Mouse (Mus musculus) gastrocnemius, adult 2 months (tissue): Measurements from ENCODE around the gene Iqck. TPM values are rescaled to one million over a fixed set of nuclear protein-coding genes. Genes with fewer than 3 reads are reported as not detected.
A peak's percentile ranks its signal among the peaks of the same experiment; 100 is the strongest.

ENCODE experiments used
- DNase-seq: peaks from one replicate; pipeline ENCODE4 v3.0.0; 2022
- H3K27ac ChIP-seq: fragments of 200-600 bp; 2 replicates; pipeline ENCODE4 v1.8.1; 2022; ENCODE audit warnings: mild to moderate bottlenecking
- H3K4me3 ChIP-seq: fragments of 200-600 bp; 2 replicates; pipeline ENCODE4 v1.8.1; 2022; ENCODE audit warnings: mild to moderate bottlenecking, moderate library complexity
- CTCF ChIP-seq: fragments of 200-600 bp; IDR thresholded peaks from 2 replicates; pipeline ENCODE4 v1.8.1; 2022; ENCODE audit warnings: antibody characterized with exemption, mild to moderate bottlenecking, moderate library complexity
- intact Hi-C: fragments of 180-260 bp; cut with DNase I; formaldehyde crosslinking; loops from one replicate; pipeline ENCODE4 v1.15.1; 2025
- total RNA-seq, 2 experiments: library from RNA; stranded (reverse); gene quantifications; 2 replicates each; pipeline ENCODE4 v1.2.3; 2021

Iqck gene
- total RNA-seq, 2 experiments from 2014 or later, result 0.22 to 0.23 TPM

DNA sequence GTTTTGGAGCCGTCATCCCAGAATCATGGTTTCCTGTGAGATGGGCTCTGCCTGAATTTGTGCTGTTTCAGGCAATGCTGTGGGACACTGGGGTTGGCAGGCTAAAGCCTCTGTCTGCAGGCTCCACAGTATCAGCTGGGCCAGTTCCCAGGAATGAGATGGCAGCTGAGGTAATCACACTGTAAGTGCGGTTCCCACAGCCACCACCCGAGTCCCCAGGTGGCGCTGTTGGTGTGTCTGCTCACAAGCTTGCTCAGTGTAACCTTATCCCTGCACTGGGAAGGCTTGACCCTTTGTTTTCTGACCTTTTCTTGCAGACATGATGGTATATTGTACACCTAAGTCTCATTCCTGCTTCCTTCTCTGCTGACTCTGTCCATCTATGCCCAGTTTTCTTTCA is 164.0 kb downstream of the Iqck start:
- peak; percentile 48 for TF ChIP-seq CTCF
- DNase-seq, result peak; percentile 48
- H3K4me3 ChIP-seq, result no peak overlapping the region
- H3K27ac ChIP-seq, result no peak overlapping the region
- intact Hi-C loops, result loop anchor here (10.0 kb wide), 1 partner anchor 495 kb away; the partner anchor contains the start of gene Acsm5

Other genes starting within 250 kb of the Iqck start
- gene Gde1, start 150.0 kb upstream of the Iqck start, total RNA-seq, result 10 to 100 TPM; 41.3 to 45.0 TPM
- gene Ccp110, start 143.2 kb upstream of the Iqck start, total RNA-seq, result 1 to 10 TPM; 2.3 to 3.0 TPM
- 10 to 100 TPM; 18.3 to 19.2 TPM for gene Vps35l, start 115.5 kb upstream of the Iqck start, total RNA-seq
- gene Knop1, start 502 bp downstream of the Iqck start, total RNA-seq, result 10 to 100 TPM; 24.5 to 27.3 TPM
- 10 to 100 TPM; 10.5 to 14.0 TPM for gene Gprc5b, start 139.5 kb downstream of the Iqck start, total RNA-seq